Mouse (Mus musculus) CH12.LX (cell line): Measurements from ENCODE around the gene Prkce. TPM values are rescaled to one million over a fixed set of nuclear protein-coding genes. Genes with fewer than 3 reads are reported as not detected.

Experiments
- DNase-seq: peaks from one replicate; pipeline ENCODE4 v3.0.0-alpha.2; 2013; ENCODE audit errors: extremely low read depth
- H3K27ac ChIP-seq: 2 replicates; pipeline ENCODE4 v1.5.1; 2012; ENCODE audit warnings: low read depth, mild to moderate bottlenecking, control low read depth, moderate library complexity; ENCODE audit not compliant: insufficient read depth
- H3K27me3 ChIP-seq: replicated peaks from 2 replicates; pipeline ENCODE3; 2012; ENCODE audit warnings: inconsistent platforms
- H3K36me3 ChIP-seq, 2 experiments: replicated peaks in 1 of 2; 2 replicates each; pipeline versions ENCODE3 to v1.6.1; 2012; ENCODE audit warnings: inconsistent platforms in 1 of 2, low read length in 1 of 2, mild to moderate bottlenecking in 1 of 2, mixed read lengths in 1 of 2, moderate library complexity in 1 of 2; ENCODE audit not compliant: control insufficient read depth in 1 of 2, insufficient read depth in 1 of 2
- H3K4me1 ChIP-seq, 2 experiments: 2 replicates each; pipeline ENCODE4 v1.6.1; 2012; ENCODE audit warnings: inconsistent platforms in 1 of 2, moderate library complexity in 1 of 2; ENCODE audit not compliant: insufficient read depth in 2 of 2, control insufficient read depth in 1 of 2
- H3K4me2 ChIP-seq: 2 replicates; pipeline ENCODE4 v1.6.1; 2012; ENCODE audit warnings: low read depth, mild to moderate bottlenecking, control low read depth; ENCODE audit not compliant: poor library complexity, insufficient read depth, severe bottlenecking
- H3K4me3 ChIP-seq, 3 experiments: fragments of 150-350 bp in 1 of 3; sonication (generic) in 1 of 3; replicated peaks in 1 of 3; 2 replicates each; pipeline versions ENCODE3 to v1.5.1; 2011 to 2012; ENCODE audit warnings: low read depth in 2 of 3, low read length in 2 of 3, mild to moderate bottlenecking in 2 of 3, moderate library complexity in 2 of 3, control low read depth in 1 of 3, improper control_type of control experiment in 1 of 3, inconsistent platforms in 1 of 3, mixed read lengths in 1 of 3; ENCODE audit not compliant: poor library complexity in 1 of 3
- H3K79me2 ChIP-seq: replicated peaks from 2 replicates; pipeline ENCODE4 v1.6.1; 2012; ENCODE audit warnings: mild to moderate bottlenecking, moderate library complexity; ENCODE audit not compliant: control insufficient read depth, poor library complexity, insufficient read depth, severe bottlenecking; ENCODE audit errors: extremely low read depth
- H3K9ac ChIP-seq: 2 replicates; pipeline ENCODE4 v1.6.1; 2012; ENCODE audit warnings: low read depth, mild to moderate bottlenecking, control low read depth, moderate library complexity; ENCODE audit not compliant: insufficient read depth
- H3K9me3 ChIP-seq: replicated peaks from 2 replicates; pipeline ENCODE3; 2012; ENCODE audit warnings: low read length, inconsistent platforms, mixed read lengths
- CHD1 ChIP-seq: IDR thresholded peaks from 2 replicates; pipeline ENCODE4 v1.6.1; 2012; ENCODE audit warnings: low read depth, low read length, improper control_type of control experiment, inconsistent platforms
- CHD2 ChIP-seq: IDR thresholded peaks from 2 replicates; pipeline ENCODE4 v1.6.1; 2011; ENCODE audit warnings: low read length, improper control_type of control experiment
- CTCF ChIP-seq, 2 experiments: IDR thresholded peaks in 1 of 2; conservative IDR thresholded peaks in 1 of 2; 2 replicates each; pipeline ENCODE4 v1.5.1; 2011 to 2012; ENCODE audit warnings: low read depth in 2 of 2, low read length in 2 of 2, improper control_type of control experiment in 1 of 2, inconsistent platforms in 1 of 2, mild to moderate bottlenecking in 1 of 2, moderate library complexity in 1 of 2
- E2F4 ChIP-seq: IDR thresholded peaks from 2 replicates; pipeline ENCODE4 v1.6.1; 2011; ENCODE audit warnings: low read depth, low read length, improper control_type of control experiment; ENCODE audit not compliant: insufficient replicate concordance
- ELF1 ChIP-seq: IDR thresholded peaks from 2 replicates; pipeline ENCODE4 v1.6.1; 2014; ENCODE audit warnings: low read depth, mild to moderate bottlenecking, inconsistent platforms, low read length, improper control_type of control experiment
- EP300 ChIP-seq: IDR thresholded peaks from 2 replicates; pipeline ENCODE4 v1.6.1; 2011; ENCODE audit warnings: low read length, improper control_type of control experiment
- ETS1 ChIP-seq: conservative IDR thresholded peaks from 2 replicates; pipeline ENCODE4 v1.6.1; 2012; ENCODE audit warnings: low read depth, mild to moderate bottlenecking, inconsistent platforms, low read length, improper control_type of control experiment, moderate library complexity
- GABPA ChIP-seq: IDR thresholded peaks from 2 replicates; pipeline ENCODE4 v1.6.1; 2012; ENCODE audit warnings: low read depth, low read length, improper control_type of control experiment, inconsistent platforms; ENCODE audit not compliant: insufficient replicate concordance
- JUN ChIP-seq: IDR thresholded peaks from 2 replicates; pipeline ENCODE4 v1.6.1; 2011; ENCODE audit warnings: low read depth, mild to moderate bottlenecking, low read length, improper control_type of control experiment, moderate library complexity; ENCODE audit not compliant: insufficient read depth
- KAT2A ChIP-seq: IDR thresholded peaks from 2 replicates; pipeline ENCODE4 v1.6.1; 2012; ENCODE audit warnings: low read length, improper control_type of control experiment, inconsistent platforms; ENCODE audit not compliant: insufficient replicate concordance
- MAFK ChIP-seq: IDR thresholded peaks from 2 replicates; pipeline ENCODE4 v1.6.1; 2011; ENCODE audit warnings: low read length, improper control_type of control experiment; ENCODE audit not compliant: insufficient replicate concordance
- MAZ ChIP-seq: IDR thresholded peaks from 2 replicates; pipeline ENCODE4 v1.6.1; 2012; ENCODE audit warnings: low read depth, mild to moderate bottlenecking, inconsistent platforms, low read length, improper control_type of control experiment, moderate library complexity
- MEF2A ChIP-seq: IDR thresholded peaks from 2 replicates; pipeline ENCODE4 v1.6.1; 2014; ENCODE audit warnings: low read depth, mild to moderate bottlenecking, inconsistent platforms, low read length, improper control_type of control experiment, borderline replicate concordance
- MXI1 ChIP-seq: IDR thresholded peaks from 2 replicates; pipeline ENCODE4 v1.6.1; 2011; ENCODE audit warnings: mild to moderate bottlenecking, low read depth, low read length, improper control_type of control experiment
- MYC ChIP-seq: IDR thresholded peaks from 2 replicates; pipeline ENCODE4 v1.6.1; 2011; ENCODE audit warnings: low read depth, mild to moderate bottlenecking, improper control_type of control experiment, low read length
- POLR2A ChIP-seq: IDR thresholded peaks from 2 replicates; pipeline ENCODE4 v1.6.1; 2011; ENCODE audit warnings: low read depth, mild to moderate bottlenecking, improper control_type of control experiment, low read length
- POLR2AphosphoS2 ChIP-seq: IDR thresholded peaks from 2 replicates; pipeline ENCODE4 v1.6.1; 2011; ENCODE audit warnings: low read depth, low read length, improper control_type of control experiment
- RAD21 ChIP-seq: IDR thresholded peaks from 2 replicates; pipeline ENCODE4 v1.6.1; 2011; ENCODE audit warnings: low read depth, mild to moderate bottlenecking, low read length, improper control_type of control experiment, moderate library complexity
- SIN3A ChIP-seq: IDR thresholded peaks from 2 replicates; pipeline ENCODE4 v1.6.1; 2012; ENCODE audit warnings: low read length, improper control_type of control experiment, inconsistent platforms
- SMC3 ChIP-seq: IDR thresholded peaks from 2 replicates; pipeline ENCODE4 v1.6.1; 2011; ENCODE audit warnings: low read depth, low read length, improper control_type of control experiment
- TBP ChIP-seq: conservative IDR thresholded peaks from 2 replicates; pipeline ENCODE4 v1.6.1; 2011; ENCODE audit warnings: low read depth, low read length, improper control_type of control experiment
- TCF12 ChIP-seq: IDR thresholded peaks from 2 replicates; pipeline ENCODE4 v1.6.1; 2014; ENCODE audit warnings: low read depth, mild to moderate bottlenecking, inconsistent platforms, low read length, improper control_type of control experiment
- USF1 ChIP-seq: IDR thresholded peaks from 2 replicates; pipeline ENCODE4 v1.6.1; 2014; ENCODE audit warnings: low read depth, mild to moderate bottlenecking, inconsistent platforms, low read length, improper control_type of control experiment
- USF2 ChIP-seq: conservative IDR thresholded peaks from 2 replicates; pipeline ENCODE4 v1.6.1; 2011; ENCODE audit warnings: low read depth, low read length, improper control_type of control experiment
- ZMIZ1 ChIP-seq: IDR thresholded peaks from 2 replicates; pipeline ENCODE4 v1.6.1; 2012; ENCODE audit warnings: low read depth, mild to moderate bottlenecking, inconsistent platforms, low read length, improper control_type of control experiment
- dilution Hi-C: fragments of 300-500 bp; cut with MboI; formaldehyde crosslinking; loops from 2 replicates; pipeline ENCODE4 v1.14.3; 2020; ENCODE audit warnings: low sequenced_read_pairs; ENCODE audit not compliant: extremely low pct_unique_long_range_greater_than_20kb, extremely low pct_ligation_motif_present
- in situ Hi-C: fragments of 300-500 bp; cut with MboI; formaldehyde crosslinking; loops from 3 replicates; pipeline ENCODE4 v1.14.3; 2019; ENCODE audit warnings: low sequenced_read_pairs, low pct_ligation_motif_present, low pct_unique_long_range_greater_than_20kb, mixed read lengths
- polyA plus RNA-seq: library from polyadenylated mRNA; unstranded; fragments of >175 nt; gene quantifications from 2 replicates; pipeline ENCODE4 v1.2.1, GENCODE M21; 2012; ENCODE audit warnings: low read depth; ENCODE audit not compliant: insufficient read length
- total RNA-seq, 2 experiments: library from RNA; depleted of rRNA; stranded (reverse); fragments of 300-350 nt in 1 of 2; fragments of >200 nt in 1 of 2; gene quantifications; 2 replicates each; pipeline ENCODE4 v1.2.3; 2012 to 2014

Gene Prkce
- total and polyA plus RNA-seq, 3 experiments, result 4.1 to 13.2 (median 11.4) TPM

- Histone ChIP-seq H3K36me3 (peaks cover 3 to 52% of the 10 kb centered on the region in 2 experiments), H3K79me2 (peaks cover 8% of the 10 kb centered on the region), H3K9ac (no peak overlapping the region), H3K4me3 (no peak overlapping the region), H3K4me2 (no peak overlapping the region), H3K9me3 (no peaks in the 10 kb centered on the region), H3K27me3 (no peaks in the 10 kb centered on the region), H3K4me1 (peaks cover 30 to 62% of the 10 kb centered on the region in 2 experiments), H3K27ac (no peak overlapping the region)
- no peak for DNase-seq
- dilution Hi-C loops, result no loop called here
- in situ Hi-C loops, result no loop called here
- TF ChIP-seq USF2 (no peak), RAD21 (peak; percentile 15), CTCF (conservative IDR thresholded peaks at IDR 0.05 in 1 of 2, IDR thresholded peaks at IDR 0.05 in 1 of 2; ENCODE audit: low read depth in 2 of 2, low read length in 2 of 2) (peak in 1 of 2 experiments; percentile 51; a peak in 2 of 4 replicates)
These were observed 99.7 kb downstream of the Prkce start for GRCm38 (mm10) chr17:86267126-86267760.

- Histone ChIP-seq H3K36me3 (peaks cover 3 to 44% of the 10 kb centered on the region in 2 experiments), H3K4me3 (no peak overlapping the region), H3K27me3 (no peaks in the 10 kb centered on the region), H3K4me1 (peaks cover 30 to 79% of the 10 kb centered on the region in 2 experiments), H3K27ac (peak overlapping the region; percentile 90), H3K9me3 (no peaks in the 10 kb centered on the region), H3K4me2 (peak overlapping the region; percentile 31), H3K79me2 (peaks cover 12% of the 10 kb centered on the region), H3K9ac (peak overlapping the region; percentile 40)
- dilution Hi-C loops (no loop called here), in situ Hi-C loops (loop anchor here (5.0 kb wide), 1 partner anchor 102 kb away; the partner anchor contains the start of gene Prkce)
- no peak for TF ChIP-seq MYC
- no peak for TF ChIP-seq GABPA
- TF ChIP-seq SIN3A, result 0 out of 2 replicates have a peak, but pooled peaks have one; percentile 7
- no peak for TF ChIP-seq EP300
- TF ChIP-seq TBP, result no peak
- TF ChIP-seq CHD1, result 0 out of 2 replicates have a peak, but pooled peaks have one; percentile 3
- no peak for TF ChIP-seq RAD21
- TF ChIP-seq POLR2A, result no peak
- no peak for TF ChIP-seq CHD2
- TF ChIP-seq E2F4, result no peak
- TF ChIP-seq ETS1, result no peak
- TF ChIP-seq KAT2A, result no peak
- TF ChIP-seq MAFK, result no peak
- no peak for TF ChIP-seq POLR2AphosphoS2
- no peak for TF ChIP-seq ZMIZ1
- 0 out of 2 replicates have a peak, but pooled peaks have one; percentile 2 for TF ChIP-seq TCF12
- no peak for TF ChIP-seq MEF2A
- TF ChIP-seq ELF1, result peak; percentile 67
- no peak for TF ChIP-seq MAZ
- no peak for TF ChIP-seq USF1
- TF ChIP-seq SMC3, result no peak
- TF ChIP-seq CTCF (conservative IDR thresholded peaks at IDR 0.05 in 1 of 2, IDR thresholded peaks at IDR 0.05 in 1 of 2; ENCODE audit: low read depth in 2 of 2, low read length in 2 of 2), result no peak
- TF ChIP-seq MXI1, result 0 out of 2 replicates have a peak, but pooled peaks have one; percentile 7
- TF ChIP-seq JUN, result no peak
- no peak for DNase-seq
These were observed 102.1 kb downstream of the Prkce start for GRCm38 (mm10) chr17:86269639-86270038.
